Mouse (Mus musculus): ENCODE data around the gene Fgfr2. TPM values are rescaled to one million over a fixed set of nuclear protein-coding genes. Genes with fewer than 3 reads are reported as not detected.

Fgfr2 gene
- total RNA-seq, 2 experiments from 2014 or later: 28.8 to 29.4 TPM

DNA sequence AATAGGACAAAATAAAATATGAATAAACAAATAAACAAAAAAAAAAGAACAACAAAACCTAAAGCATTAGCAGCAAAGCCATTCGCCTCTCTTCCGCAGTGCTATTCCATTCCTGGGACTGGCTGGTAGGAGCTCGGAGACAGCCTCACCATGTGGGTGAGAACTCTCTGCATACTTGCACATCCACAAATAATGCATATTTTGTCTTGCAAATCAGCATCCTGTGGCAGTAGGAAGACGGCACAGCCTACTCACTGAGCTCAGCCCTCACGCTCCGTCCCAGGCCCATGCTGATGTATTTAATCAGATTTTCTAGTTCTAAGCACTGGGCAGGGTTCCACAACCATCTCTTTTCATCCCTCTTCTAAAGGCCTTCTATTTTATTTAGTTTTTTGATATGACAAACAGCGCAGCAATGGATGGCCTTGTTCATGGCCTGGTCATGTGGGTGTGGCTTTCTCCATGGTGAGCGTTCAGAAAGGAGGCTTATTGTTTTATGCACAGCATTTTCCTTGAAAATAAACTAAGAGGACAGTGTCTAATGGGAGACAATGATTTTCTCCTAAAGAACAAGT is 2319.8 kb downstream of the Fgfr2 start:
- intact Hi-C loops (cut with DNase I): no loop called here
- no peak for DNase-seq (ENCODE audit: extremely low spot score in 1 of 2, low spot score in 2 of 2)

DNA sequence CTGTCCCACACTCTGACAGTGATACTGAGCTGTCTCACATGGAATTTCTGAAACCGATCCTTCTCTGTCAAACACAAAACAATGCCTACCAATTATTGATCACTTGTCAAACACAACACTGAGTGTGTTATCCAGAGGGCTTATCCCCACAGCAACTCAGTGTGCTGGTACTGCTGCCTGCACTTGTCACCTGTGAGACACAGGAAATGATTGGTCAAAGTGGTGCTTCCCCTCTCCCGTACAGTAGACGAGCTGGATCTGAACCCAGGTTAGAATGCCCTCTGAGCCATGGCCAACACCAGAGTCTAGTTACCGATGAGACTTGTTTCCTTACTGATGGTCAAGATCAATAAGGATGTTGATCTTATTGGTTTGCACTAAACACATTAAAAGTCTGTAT is 2321.3 kb downstream of the Fgfr2 start:
- intact Hi-C loops (cut with DNase I): no loop called here
- no peak for DNase-seq (ENCODE audit: extremely low spot score in 1 of 2, low spot score in 2 of 2)

DNA sequence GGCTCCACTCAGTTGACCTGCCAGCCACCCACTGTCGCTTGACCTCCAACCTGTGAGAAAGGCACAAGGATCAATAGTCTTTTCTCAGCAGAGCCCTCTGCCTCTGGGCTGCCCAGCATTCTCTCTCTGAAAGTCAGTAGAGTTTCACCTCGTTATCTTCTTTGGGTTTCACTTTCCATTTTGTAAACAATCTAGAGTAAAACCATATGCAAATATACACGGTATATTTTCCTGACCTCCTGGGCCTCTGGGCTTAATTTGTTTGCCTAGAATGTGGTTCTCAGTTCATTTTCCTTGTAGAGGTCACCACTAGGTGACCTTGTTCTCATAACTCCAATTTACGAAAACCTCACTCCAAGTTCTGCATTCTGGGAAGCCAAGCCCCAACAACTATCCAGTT is 2322.5 kb downstream of the Fgfr2 start:
- intact Hi-C loops (cut with DNase I): no loop called here
- no peak for DNase-seq (ENCODE audit: extremely low spot score in 1 of 2, low spot score in 2 of 2)

DNA sequence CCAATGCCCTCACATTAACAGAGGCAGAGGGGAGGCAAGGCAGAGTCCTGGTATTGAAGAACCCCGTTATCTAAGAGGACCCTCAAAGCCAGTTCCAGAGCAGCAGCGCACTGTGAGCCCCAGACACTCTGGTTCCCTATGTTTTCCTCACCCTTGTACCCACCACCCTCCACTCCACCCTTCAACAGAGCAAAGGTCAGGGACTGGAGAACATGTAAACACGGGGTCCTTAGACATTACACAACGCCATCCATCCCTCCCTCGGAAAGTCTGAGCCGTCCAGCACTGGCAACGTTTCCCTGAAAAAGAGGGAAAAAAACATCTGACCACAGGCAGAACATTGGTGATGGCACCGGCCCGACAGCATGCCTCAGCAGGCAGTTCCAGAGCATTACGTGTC is 2323.7 kb downstream of the Fgfr2 start:
- DNase-seq (ENCODE audit: extremely low spot score in 1 of 2, low spot score in 2 of 2): no peak
- intact Hi-C loops (cut with DNase I): no loop called here

DNA sequence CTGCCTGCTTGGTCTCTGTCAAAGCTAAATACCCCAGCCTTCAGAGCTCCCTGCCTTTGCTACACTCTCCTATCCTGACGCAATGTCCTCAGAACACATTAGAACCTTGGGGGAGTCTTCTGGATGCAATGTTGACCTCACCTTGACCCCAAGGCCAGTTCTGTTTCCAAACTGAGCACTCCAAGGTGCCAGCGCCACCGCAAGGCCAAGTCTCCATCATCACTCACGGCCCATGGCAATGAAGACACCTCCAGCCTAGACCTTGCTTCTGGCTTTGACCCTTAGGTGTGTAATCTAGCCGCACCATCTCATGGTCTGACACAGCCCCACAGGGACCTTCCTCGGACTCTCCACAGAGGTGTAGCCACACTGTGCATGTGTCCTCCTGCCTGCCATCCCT is 2325.6 kb downstream of the Fgfr2 start:
- no peak for DNase-seq (ENCODE audit: extremely low spot score in 1 of 2, low spot score in 2 of 2)
- intact Hi-C loops (cut with DNase I): no loop called here

DNA sequence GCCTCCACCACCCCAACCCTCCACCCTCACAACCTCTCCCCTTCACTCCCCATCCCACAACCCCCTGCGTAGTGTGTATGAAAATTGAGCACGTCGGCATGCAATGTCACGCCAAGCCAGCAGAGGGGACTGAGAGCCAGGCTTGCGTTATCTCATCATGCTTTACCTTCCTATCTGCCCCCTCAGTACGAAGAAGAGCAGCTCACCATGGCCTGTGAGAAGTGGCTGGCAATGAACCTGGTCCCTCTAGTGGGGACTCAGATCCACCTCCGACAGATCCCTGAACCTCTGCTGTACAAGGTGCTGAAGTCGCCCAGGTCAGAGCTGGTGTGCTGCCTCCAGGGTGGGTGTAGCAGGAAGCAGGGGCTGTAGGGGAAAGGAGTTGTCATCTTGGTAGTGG is 2326.4 kb downstream of the Fgfr2 start:
- intact Hi-C loops (cut with DNase I): no loop called here
- DNase-seq (ENCODE audit: extremely low spot score in 1 of 2, low spot score in 2 of 2): no peak

DNA sequence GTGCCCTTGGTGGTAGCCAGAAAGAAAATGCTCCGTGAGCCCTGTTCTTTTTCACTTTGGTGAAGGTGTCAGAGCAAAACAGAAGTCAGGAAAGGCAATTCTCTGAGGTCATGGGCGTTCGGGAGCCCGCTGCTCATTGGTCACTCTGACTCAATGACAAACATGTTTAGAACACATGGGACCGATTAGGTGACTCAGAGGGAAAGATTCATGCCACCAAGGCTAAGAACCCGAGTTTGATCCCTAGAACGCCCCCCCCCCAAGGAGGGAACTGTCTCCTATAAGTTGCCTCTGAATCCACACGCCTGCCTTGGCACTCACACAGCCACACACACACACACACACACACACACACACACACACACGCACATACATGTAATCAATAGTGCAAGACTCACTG is 2329.5 kb downstream of the Fgfr2 start:
- intact Hi-C loops (cut with DNase I): no loop called here
- DNase-seq (ENCODE audit: extremely low spot score in 1 of 2, low spot score in 2 of 2): no peak

DNA sequence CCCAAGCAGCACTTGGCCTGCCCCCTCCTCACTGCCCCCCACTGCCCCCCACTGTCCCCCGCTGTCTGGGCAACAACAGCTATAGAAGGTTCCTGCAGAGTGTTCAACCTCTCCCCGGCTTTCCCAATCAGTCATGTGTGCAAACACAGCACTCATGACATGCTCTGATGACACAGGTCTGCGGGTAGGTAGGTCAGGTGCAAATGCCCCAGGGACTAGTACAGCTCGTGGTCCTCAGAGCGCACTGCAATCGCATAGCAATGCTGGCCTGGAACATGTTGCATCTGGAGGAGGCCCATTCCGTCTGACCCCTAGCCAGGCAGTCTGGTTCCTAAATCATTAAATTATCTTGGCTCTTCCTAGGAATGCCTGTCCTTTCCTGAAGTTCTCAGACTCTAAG is 2333.7 kb downstream of the Fgfr2 start:
- DNase-seq (ENCODE audit: extremely low spot score in 1 of 2, low spot score in 2 of 2): no peak
- intact Hi-C loops (cut with DNase I): no loop called here

DNA sequence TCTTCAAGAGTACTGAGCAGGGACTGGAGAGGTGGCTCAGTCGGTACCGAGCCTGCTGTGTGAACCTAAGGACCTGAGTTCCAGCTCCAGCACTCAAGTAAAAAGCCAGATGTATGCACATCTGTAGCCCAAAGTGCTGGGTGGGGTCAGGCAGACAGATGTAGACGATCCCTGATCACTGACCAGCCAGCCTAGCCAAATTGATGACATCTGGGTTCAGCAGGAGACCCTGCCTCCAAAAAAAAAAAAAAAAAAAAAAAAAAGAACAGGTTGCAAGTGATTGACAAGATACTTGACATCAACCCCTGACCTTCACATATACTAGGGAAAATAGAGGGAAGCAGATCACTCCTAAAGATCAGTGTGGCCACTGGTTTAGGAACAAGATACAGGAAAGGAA is 2334.2 kb downstream of the Fgfr2 start:
- intact Hi-C loops (cut with DNase I): no loop called here
- no peak for DNase-seq (ENCODE audit: extremely low spot score in 1 of 2, low spot score in 2 of 2)

DNA sequence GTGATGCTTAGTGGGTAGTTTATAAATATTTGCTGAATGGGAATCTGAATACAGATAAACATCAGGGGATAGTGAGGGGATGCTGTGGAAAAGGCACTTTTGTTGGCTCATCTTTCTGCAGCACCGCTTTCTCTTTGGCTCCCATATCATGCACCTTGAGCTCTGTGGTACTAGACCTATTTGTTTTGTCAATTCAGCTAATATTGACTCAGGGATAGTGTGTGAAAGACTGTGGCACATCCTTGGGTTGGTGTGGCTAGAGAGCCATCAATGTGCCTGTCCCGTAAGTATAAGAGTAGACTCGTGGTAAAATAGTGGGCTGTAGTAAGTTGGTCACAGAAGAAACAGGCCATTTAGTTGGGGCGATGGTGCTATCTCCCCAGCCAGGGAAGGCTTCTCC is 2335.6 kb downstream of the Fgfr2 start:
- no peak for DNase-seq (ENCODE audit: extremely low spot score in 1 of 2, low spot score in 2 of 2)
- intact Hi-C loops (cut with DNase I): no loop called here

DNA sequence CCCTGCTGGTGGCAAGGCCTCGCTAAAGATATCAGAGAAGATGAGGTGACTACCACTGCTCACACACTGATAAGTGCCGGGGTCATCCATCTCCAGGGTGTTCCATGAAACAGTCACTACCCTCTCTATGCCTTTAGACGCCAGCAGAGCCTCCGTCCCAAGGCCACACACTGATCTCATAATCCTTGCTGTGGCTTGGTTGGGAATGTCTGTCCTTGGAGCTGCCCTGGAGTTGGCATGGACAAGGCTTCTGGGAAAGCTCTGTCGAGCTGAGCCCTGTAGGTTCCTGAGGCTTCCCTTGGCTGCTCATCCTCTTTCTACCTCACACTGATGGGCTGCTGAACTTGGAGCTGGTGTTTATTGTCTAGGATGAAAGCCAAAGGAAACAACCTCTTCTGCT is 2336.4 kb downstream of the Fgfr2 start:
- intact Hi-C loops (cut with DNase I): no loop called here
- DNase-seq (ENCODE audit: extremely low spot score in 1 of 2, low spot score in 2 of 2): no peak

DNA sequence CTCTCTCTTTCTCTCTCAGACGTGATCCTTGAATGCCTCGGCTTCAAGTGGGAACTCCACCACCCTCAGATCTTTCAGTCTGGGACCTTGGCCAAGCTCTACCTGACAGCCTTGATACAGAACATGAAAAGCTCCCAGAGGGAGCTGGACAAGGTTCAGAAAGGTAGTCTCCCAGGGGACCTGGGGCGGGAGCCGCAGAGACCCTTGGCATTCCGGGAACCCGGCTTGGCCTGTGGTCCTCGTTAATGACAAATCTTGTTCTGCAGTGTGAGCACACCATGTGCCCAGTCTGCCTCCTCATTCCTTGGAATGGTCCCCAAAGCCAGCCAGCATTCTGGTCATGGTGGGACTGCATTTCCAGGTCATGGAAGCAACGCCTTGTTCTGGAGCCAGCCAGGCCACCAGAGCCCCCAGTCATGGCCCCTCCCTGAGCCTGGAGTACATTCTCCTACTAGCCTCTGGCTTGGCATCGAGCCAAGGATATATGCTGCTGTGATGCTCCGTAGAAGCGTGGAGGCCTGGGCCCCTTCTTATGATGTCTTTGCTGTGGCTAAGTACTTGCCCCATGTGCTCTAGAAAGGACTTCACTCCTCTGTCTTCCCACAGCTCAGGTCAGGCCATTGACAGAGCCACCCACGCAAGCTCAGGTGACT is 2337.1 kb downstream of the Fgfr2 start:
- intact Hi-C loops (cut with DNase I): no loop called here
- no peak for DNase-seq (ENCODE audit: extremely low spot score in 1 of 2, low spot score in 2 of 2)

DNA sequence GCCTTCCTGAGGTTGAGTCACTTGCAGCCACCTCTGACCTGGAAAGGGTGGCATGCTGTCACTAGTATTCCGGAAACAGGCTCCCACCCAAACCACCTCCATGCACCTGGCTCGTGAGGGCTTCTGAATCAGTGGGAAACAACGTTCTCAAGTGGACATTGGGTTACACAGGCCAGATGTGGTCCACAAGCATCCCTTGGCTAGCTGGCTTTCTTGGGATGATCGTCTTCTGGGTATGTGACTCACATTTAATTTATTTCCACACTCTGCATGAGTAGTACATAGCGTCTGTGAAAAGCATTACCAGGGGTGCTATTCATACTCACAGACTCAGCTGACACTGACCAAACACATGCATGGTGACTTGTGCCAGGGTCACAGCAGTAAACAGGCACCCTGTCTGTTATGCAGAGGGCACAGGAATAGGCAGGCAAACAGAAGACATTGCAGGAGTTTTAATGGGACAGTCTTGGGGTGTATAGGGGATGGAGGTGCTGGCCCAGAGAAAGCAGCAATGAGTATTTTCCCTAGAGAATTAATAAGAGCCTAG is 2340.6 kb downstream of the Fgfr2 start:
- DNase-seq (ENCODE audit: extremely low spot score in 1 of 2, low spot score in 2 of 2): no peak
- intact Hi-C loops (cut with DNase I): no loop called here

DNA sequence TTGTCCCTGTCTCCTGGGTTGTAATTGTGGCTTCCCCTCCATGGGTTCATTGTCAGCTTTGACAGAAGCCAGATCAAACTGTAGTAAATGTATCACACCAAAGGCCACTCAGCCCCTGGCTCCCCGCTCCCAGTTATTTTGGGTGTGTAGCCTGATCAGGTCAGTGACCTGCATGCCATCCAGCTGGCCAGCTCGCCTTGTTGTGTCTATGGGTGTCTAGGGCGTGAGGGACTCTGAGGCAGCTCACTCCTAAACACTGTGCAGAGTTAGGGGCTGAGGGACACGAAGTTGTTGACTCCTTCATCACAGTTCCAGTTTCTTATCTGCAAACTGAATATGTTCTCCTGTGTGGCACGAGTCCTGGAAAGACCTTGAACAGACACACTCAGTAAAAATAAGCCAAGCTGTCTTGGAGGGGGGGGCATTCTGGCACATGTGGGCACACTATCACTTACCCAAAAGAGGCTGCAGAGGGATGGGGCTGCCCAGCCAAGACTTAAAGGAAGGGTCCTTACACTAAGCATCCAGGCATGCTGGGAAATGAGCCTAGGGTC is 2342.2 kb downstream of the Fgfr2 start:
- intact Hi-C loops (cut with DNase I): no loop called here

DNA sequence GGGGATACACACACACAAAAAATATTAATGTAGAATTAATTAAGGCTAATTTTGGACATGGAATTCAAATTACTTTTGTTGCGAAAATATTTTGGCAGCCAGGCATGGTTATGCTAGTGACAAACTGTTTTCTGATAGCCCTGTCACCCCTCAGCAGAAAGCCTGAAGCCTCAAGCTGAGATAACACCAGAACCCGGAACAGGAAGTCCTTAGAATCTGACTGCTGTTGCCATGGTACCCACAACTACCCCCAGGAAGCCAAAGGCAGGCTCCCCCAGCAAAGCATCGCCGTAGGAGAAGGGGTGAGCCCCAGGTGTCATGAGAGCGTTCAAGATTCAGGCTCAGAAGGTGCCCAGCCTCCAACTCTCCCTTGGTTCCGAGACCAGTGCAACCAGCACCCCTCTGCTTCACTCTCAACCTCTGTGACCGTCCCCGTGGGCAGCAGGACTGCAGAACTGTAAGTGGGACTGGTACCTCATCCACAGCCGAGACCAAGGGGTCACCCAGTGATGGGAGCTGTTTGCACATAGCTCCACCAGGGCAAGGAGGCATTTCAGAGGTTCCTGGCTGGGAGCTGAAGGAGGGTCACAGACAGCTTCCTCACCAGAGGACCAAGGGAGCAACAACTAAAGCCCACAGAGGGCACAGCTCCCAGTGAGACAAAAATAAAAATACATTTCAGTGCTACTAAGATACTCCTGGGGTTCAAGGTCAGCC is 2349.1 kb downstream of the Fgfr2 start, which contains the start of gene Btbd16:
Btbd16 (plus strand) TSS at position 156 of the 717 bp plus-strand sequence.
- no peak for DNase-seq (ENCODE audit: extremely low spot score in 1 of 2, low spot score in 2 of 2)
- intact Hi-C loops (cut with DNase I): loop anchor here (5.0 to 10.0 kb wide), 2 partner anchors 143 to 281 kb away; no protein-coding TSS in a partner anchor

More for the DNA sequence above, 2342.2 kb downstream of the Fgfr2 start:
- no peak for DNase-seq (ENCODE audit: extremely low spot score in 1 of 2, low spot score in 2 of 2)

DNA sequence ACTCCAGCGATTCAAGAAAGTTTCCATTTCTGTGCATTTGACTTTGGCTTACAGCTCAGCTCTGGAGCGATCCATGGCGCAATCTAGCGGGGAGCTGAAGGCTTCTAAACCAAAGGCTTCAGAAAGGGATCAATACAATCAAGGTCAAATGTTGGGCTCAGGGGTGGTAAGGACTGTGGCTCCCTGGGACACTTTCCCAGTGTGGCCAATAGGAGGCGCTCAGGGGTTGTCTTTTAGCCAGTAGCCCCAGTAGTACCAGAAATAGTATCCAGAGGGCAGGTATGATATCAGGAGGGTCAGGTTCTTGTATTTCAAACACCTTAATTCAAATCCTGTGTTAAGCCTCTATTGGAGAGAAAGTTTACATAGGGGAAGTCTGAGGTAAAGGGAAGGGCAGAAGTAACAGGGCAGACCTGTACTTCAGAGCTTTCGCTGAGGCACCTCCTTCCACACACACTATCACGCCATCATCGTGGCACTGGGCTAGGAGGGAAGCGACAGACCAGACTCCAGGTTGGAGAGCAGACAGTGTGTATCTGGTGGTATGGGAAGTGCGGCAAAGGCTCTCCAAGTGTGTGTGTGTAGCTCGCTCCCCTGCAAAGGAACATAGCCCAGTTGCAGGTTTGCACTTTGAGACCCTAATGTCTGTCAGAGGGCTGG is 2349.8 kb downstream of the Fgfr2 start:
- no peak for DNase-seq (ENCODE audit: extremely low spot score in 1 of 2, low spot score in 2 of 2)
- intact Hi-C loops (cut with DNase I): loop anchor here (5.0 to 10.0 kb wide), 2 partner anchors 144 to 282 kb away; no protein-coding TSS in a partner anchor

DNA sequence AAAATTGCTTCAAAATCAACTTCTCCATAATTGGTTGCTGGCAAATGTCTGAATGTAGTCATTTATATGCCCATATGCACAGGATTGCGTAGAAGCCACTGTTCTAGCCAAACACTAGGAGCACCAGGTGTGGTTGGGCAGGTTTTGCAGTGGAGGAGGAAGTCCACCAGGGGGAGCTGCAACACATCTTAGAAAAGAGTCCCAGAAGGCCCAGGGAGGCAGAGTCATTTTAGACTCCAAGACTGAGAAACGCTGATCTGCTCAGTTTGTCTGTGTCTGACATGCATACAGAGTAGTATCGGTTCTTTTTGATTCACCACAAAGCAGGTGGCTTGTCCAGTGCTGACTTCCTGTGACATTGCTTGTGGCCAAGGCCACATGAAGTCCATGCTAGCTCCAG is 2352.4 kb downstream of the Fgfr2 start:
- intact Hi-C loops (cut with DNase I): loop anchor here (5.0 to 10.0 kb wide), 2 partner anchors 147 to 284 kb away; no protein-coding TSS in a partner anchor
- peak; percentile 61 to 83 for DNase-seq (ENCODE audit: extremely low spot score in 1 of 2, low spot score in 2 of 2)

DNA sequence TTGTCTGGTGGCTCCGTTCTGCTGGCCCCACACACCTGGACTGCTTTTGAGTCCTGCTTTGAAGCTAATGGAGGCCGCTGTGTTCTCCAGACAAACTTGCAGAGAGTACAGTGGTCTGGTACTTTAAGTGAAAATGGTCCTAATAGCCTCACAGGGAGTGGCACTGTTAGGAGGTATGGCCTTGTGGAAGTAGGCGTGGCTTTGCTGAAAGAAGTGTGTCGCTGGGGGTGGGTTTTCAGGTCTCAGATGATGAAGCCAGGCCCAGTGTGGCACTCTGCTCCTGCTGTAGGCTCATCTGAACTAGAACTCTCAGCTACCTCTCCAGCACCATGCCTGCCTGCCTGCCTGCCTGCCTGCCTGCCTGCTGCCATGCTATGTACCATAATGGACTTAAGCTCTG is 2355.0 kb downstream of the Fgfr2 start:
- intact Hi-C loops (cut with DNase I): no loop called here
- DNase-seq (ENCODE audit: extremely low spot score in 1 of 2, low spot score in 2 of 2): no peak
